Mouse (Mus musculus): ENCODE data around the gene Grin3b. TPM values are rescaled to one million over a fixed set of nuclear protein-coding genes. Genes with fewer than 3 reads are reported as not detected.

Grin3b gene
- polyA plus RNA-seq, 1 experiment from 2014 or later, result 0.32 TPM

DNA sequence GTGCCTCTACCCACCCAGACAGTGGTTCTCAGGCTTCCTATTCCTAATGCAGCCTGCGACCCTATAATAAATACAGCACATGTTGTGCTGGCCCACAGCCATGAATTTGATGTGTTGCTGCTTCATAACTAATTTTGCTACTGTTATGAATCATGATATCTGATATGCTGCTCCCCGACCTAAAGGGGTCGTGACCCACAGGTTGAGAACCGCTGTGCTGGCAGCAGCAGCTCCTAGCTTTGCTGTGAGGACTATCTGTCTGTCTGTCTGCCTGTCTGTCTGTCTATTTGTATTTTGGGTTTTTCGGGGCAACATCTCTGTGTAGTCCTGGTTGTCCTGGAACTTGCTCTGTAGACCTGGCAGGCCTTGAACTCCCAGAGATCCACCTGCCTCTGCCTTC, 53.2 kb downstream of the Grin3b start:
- no peak for ATAC-seq
- H3K27me3 ChIP-seq (replicated peaks; ENCODE audit: insufficient read depth, low read length), result no peaks in the 10 kb centered on the region
- H3K36me3 ChIP-seq (ENCODE audit: insufficient read depth, low read length), result no peaks in the 10 kb centered on the region
- H3K4me2 ChIP-seq (replicated peaks; ENCODE audit: low read depth, low read length), result no peak overlapping the region
- no peak overlapping the region for H3K4me3 ChIP-seq (ENCODE audit: low read depth, low read length)
- WGBS, result 64% methylated on average over 5 of the region's 5 CpGs
- no peak overlapping the region for H3K9ac ChIP-seq (replicated peaks; ENCODE audit: low read depth)
- H3K4me1 ChIP-seq (ENCODE audit: insufficient read depth, low read depth, low read length), result peaks cover 10% of the 10 kb centered on the region; the same call in 1 of the 2 replicates
- no peak for DNase-seq (ENCODE audit: low spot score)
- no peak overlapping the region for H3K27ac ChIP-seq (ENCODE audit: low read length)
- TF ChIP-seq EP300 (IDR thresholded peaks at IDR 0.05) (no peak), CTCF (IDR thresholded peaks at IDR 0.05) (no peak)
- H3K9me3 ChIP-seq (ENCODE audit: low read length), result no peaks in the 10 kb centered on the region

DNA sequence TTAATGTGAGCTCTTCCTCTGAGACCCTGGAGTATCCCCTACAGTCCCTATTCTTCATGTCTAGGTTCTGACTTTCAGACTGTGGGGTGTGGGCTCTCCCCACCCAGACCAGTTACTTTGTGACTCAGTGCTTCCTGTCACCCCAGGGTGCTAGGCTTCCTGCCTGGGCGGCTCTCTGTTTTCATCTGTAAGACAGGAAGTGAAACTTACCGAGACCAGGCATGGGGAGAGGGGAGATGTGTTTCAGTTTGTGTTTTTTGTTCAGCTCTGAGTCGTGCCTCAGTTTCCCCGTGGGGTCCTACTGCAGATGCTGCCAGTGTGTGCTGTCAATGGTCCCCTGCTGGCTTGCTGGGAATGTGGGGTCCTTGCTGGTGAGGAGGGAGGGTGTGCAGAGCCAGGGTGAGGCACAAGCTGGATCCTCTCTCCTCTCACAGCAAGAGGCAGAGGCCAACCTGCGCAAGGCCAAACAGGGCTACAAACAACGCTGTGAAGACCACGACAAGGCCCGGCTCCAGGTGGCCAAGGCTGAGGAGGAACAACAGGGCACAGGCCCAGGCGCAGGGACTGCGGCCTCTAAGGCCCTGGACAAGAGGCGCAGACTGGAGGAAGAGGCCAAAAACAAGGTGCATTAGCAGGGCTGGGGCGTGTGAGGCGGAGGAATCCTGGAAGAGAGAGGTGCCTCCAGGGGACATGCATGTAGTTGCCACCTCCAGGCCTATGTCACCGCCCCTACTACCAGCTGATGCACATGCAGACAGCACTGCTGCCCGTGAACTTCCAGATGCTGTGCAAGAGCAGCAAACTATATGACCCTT, 53.9 kb downstream of the Grin3b start:
- WGBS, result 79% methylated on average over 15 of the region's 15 CpGs
- 0 out of 2 replicates have a peak overlapping the region, but pooled peaks have one; percentile 43 for H3K27ac ChIP-seq (ENCODE audit: low read length)
- no peaks in the 10 kb centered on the region for H3K27me3 ChIP-seq (replicated peaks; ENCODE audit: insufficient read depth, low read length)
- DNase-seq (ENCODE audit: low spot score) (peak; percentile 16), ATAC-seq (no peak)
- no peak overlapping the region for H3K4me3 ChIP-seq (ENCODE audit: low read depth, low read length)
- no peak for TF ChIP-seq CTCF (IDR thresholded peaks at IDR 0.05)
- TF ChIP-seq EP300 (IDR thresholded peaks at IDR 0.05), result no peak
- H3K36me3 ChIP-seq (ENCODE audit: insufficient read depth, low read length), result no peaks in the 10 kb centered on the region
- H3K9ac ChIP-seq (replicated peaks; ENCODE audit: low read depth), result no peak overlapping the region
- H3K9me3 ChIP-seq (ENCODE audit: low read length), result no peaks in the 10 kb centered on the region
- H3K4me2 ChIP-seq (replicated peaks; ENCODE audit: low read depth, low read length), result no peak overlapping the region
- peaks cover 7% of the 10 kb centered on the region; the same call in 1 of the 2 replicates for H3K4me1 ChIP-seq (ENCODE audit: insufficient read depth, low read depth, low read length)

DNA sequence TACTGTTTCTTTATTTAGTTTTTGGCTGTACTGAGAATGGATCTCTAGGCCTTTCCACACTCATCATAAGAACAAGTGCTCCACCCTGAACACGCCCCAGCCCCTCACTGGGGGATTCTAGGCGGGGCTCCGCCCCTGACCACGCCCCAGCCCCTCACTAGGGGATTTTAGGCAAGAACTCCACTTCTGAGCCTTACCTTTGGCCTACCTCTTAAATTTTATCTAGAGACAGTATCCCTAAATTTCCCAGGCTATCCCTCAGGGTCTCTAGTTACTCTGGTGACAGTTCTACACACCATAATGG, 54.5 kb downstream of the Grin3b start:
- H3K36me3 ChIP-seq (ENCODE audit: insufficient read depth, low read length), result no peaks in the 10 kb centered on the region
- H3K4me3 ChIP-seq (ENCODE audit: low read depth, low read length), result no peak overlapping the region
- no peaks in the 10 kb centered on the region for H3K9me3 ChIP-seq (ENCODE audit: low read length)
- H3K9ac ChIP-seq (replicated peaks; ENCODE audit: low read depth), result no peak overlapping the region
- H3K4me2 ChIP-seq (replicated peaks; ENCODE audit: low read depth, low read length), result no peak overlapping the region
- WGBS, result 67% methylated on average over 4 of the region's 4 CpGs
- ATAC-seq (no peak), DNase-seq (ENCODE audit: low spot score) (no peak)
- peaks cover under 1% of the 10 kb centered on the region; the same call in 1 of the 2 replicates for H3K4me1 ChIP-seq (ENCODE audit: insufficient read depth, low read depth, low read length)
- no peaks in the 10 kb centered on the region for H3K27me3 ChIP-seq (replicated peaks; ENCODE audit: insufficient read depth, low read length)
- no peak for TF ChIP-seq EP300 (IDR thresholded peaks at IDR 0.05)
- no peak for TF ChIP-seq CTCF (IDR thresholded peaks at IDR 0.05)
- H3K27ac ChIP-seq (ENCODE audit: low read length), result 0 out of 2 replicates have a peak overlapping the region, but pooled peaks have one; percentile 20

DNA sequence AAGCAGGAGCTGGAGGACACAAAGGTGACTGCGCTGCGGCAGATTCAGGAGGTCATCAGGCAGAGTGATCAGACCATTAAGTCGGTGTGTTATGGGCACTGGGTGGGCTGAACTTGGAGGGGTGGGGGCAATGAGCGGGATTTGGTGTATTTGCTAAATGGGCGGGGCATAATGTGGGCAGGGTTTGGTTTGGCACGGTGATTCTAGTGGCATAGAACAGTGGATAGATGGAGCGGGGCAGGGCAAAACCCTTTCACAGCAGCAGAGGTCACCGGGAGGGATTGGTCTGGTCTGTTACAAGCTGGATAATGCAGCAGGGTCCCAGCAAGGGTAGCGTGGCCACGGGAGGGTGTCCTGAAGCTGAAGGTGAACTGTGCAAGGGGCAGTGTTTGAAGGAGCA, 54.9 kb downstream of the Grin3b start:
- TF ChIP-seq CTCF (IDR thresholded peaks at IDR 0.05), result no peak
- TF ChIP-seq EP300 (IDR thresholded peaks at IDR 0.05), result no peak
- Histone ChIP-seq H3K4me2 (replicated peaks; ENCODE audit: low read depth, low read length) (no peak overlapping the region), H3K4me1 (ENCODE audit: insufficient read depth, low read depth, low read length) (no peaks in the 10 kb centered on the region; the same call in 1 of the 2 replicates), H3K9ac (replicated peaks; ENCODE audit: low read depth) (no peak overlapping the region), H3K36me3 (ENCODE audit: insufficient read depth, low read length) (no peaks in the 10 kb centered on the region), H3K27ac (ENCODE audit: low read length) (0 out of 2 replicates have a peak overlapping the region, but pooled peaks have one; percentile 20), H3K4me3 (ENCODE audit: low read depth, low read length) (no peak overlapping the region), H3K27me3 (replicated peaks; ENCODE audit: insufficient read depth, low read length) (no peaks in the 10 kb centered on the region), H3K9me3 (ENCODE audit: low read length) (no peaks in the 10 kb centered on the region)
- 72% methylated on average over 10 of the region's 10 CpGs for WGBS
- DNase-seq (ENCODE audit: low spot score) (no peak), ATAC-seq (no peak)

DNA sequence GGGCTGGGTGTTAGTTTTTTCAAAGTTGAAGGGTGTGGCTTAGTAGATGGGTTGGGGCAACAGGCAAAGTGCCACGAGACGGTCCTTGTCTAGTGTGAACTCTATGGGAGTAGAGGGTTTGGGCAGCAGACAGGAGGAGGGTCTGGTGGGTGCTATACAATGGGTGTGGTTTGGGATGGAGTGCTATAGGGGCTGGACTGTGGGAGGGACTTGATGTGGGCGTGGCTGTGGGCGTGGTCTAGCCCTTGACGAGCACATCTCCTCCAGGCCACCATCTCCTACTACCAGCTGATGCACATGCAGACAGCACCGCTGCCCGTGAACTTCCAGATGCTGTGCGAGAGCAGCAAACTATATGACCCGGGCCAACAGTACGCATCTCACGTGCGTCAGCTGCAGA, 55.4 kb downstream of the Grin3b start:
- Histone ChIP-seq H3K9me3 (ENCODE audit: low read length) (no peaks in the 10 kb centered on the region), H3K4me2 (replicated peaks; ENCODE audit: low read depth, low read length) (no peak overlapping the region), H3K4me1 (ENCODE audit: insufficient read depth, low read depth, low read length) (no peaks in the 10 kb centered on the region), H3K4me3 (ENCODE audit: low read depth, low read length) (no peak overlapping the region), H3K9ac (replicated peaks; ENCODE audit: low read depth) (no peak overlapping the region), H3K27me3 (replicated peaks; ENCODE audit: insufficient read depth, low read length) (no peaks in the 10 kb centered on the region), H3K36me3 (ENCODE audit: insufficient read depth, low read length) (no peaks in the 10 kb centered on the region), H3K27ac (ENCODE audit: low read length) (no peak overlapping the region)
- TF ChIP-seq EP300 (IDR thresholded peaks at IDR 0.05) (no peak), CTCF (IDR thresholded peaks at IDR 0.05) (no peak)
- ATAC-seq (peak; percentile 43), DNase-seq (ENCODE audit: low spot score) (peak; percentile 35)
- WGBS, result 57% methylated on average over 12 of the region's 12 CpGs

Other genes with a start within 250 kb of the Grin3b start
- gene Polrmt, start 224.1 kb upstream of the Grin3b start, polyA plus RNA-seq (2015; fragmentation: Nextera tagmentation; extraction: Ambion mirVana), result 17.4 and 22.4 TPM in 2 replicates
- 0.18 TPM in 1 of 2 replicates, not detected in the other for gene Fgf22, start 215.6 kb upstream of the Grin3b start, polyA plus RNA-seq (2015; fragmentation: Nextera tagmentation; extraction: Ambion mirVana)
- gene Rnf126, start 203.8 kb upstream of the Grin3b start, polyA plus RNA-seq (2015; fragmentation: Nextera tagmentation; extraction: Ambion mirVana), result 40.5 and 45.9 TPM in 2 replicates
- gene Fstl3, start 193.4 kb upstream of the Grin3b start, polyA plus RNA-seq (2015; fragmentation: Nextera tagmentation; extraction: Ambion mirVana), result 38.6 and 39.9 TPM in 2 replicates
- 0.11 and 0.31 TPM in 2 replicates for gene Prss57, start 179.8 kb upstream of the Grin3b start, polyA plus RNA-seq (2015; fragmentation: Nextera tagmentation; extraction: Ambion mirVana)
- 29.6 and 30.8 TPM in 2 replicates for gene Palm, start 177.1 kb upstream of the Grin3b start, polyA plus RNA-seq (2015; fragmentation: Nextera tagmentation; extraction: Ambion mirVana)
- 10.5 and 10.6 TPM in 2 replicates for gene Misp, start 149.7 kb upstream of the Grin3b start, polyA plus RNA-seq (2015; fragmentation: Nextera tagmentation; extraction: Ambion mirVana)
- 107 and 109 TPM in 2 replicates for gene Ptbp1, start 116.3 kb upstream of the Grin3b start, polyA plus RNA-seq (2015; fragmentation: Nextera tagmentation; extraction: Ambion mirVana)
- gene Prtn3, start 96.2 kb upstream of the Grin3b start, polyA plus RNA-seq (2015; fragmentation: Nextera tagmentation; extraction: Ambion mirVana), result 2.2 and 2.4 TPM in 2 replicates
- 3.9 and 4.8 TPM in 2 replicates for gene Plppr3, start 96.1 kb upstream of the Grin3b start, polyA plus RNA-seq (2015; fragmentation: Nextera tagmentation; extraction: Ambion mirVana)
- 0.92 TPM in 1 of 2 replicates, not detected in the other for gene Elane, start 84.5 kb upstream of the Grin3b start, polyA plus RNA-seq (2015; fragmentation: Nextera tagmentation; extraction: Ambion mirVana)
- not detected in 2 replicates for gene Cfd, start 79.9 kb upstream of the Grin3b start, polyA plus RNA-seq (2015; fragmentation: Nextera tagmentation; extraction: Ambion mirVana)
- 32.0 and 32.8 TPM in 2 replicates for gene Med16, start 61.8 kb upstream of the Grin3b start, polyA plus RNA-seq (2015; fragmentation: Nextera tagmentation; extraction: Ambion mirVana)
- not detected in 2 replicates for gene Gm26602, start 59.9 kb upstream of the Grin3b start, polyA plus RNA-seq (2015; fragmentation: Nextera tagmentation; extraction: Ambion mirVana)
- 1.6 and 1.7 TPM in 2 replicates for gene Kiss1r, start 53.7 kb upstream of the Grin3b start, polyA plus RNA-seq (2015; fragmentation: Nextera tagmentation; extraction: Ambion mirVana)
- 123 and 129 TPM in 2 replicates for gene R3hdm4, start 49.5 kb upstream of the Grin3b start, polyA plus RNA-seq (2015; fragmentation: Nextera tagmentation; extraction: Ambion mirVana)
- gene Arid3a, start 43.7 kb upstream of the Grin3b start, polyA plus RNA-seq (2015; fragmentation: Nextera tagmentation; extraction: Ambion mirVana), result 4.8 and 7.1 TPM in 2 replicates
- 32.8 and 44.2 TPM in 2 replicates for gene Wdr18, start 10.6 kb upstream of the Grin3b start, polyA plus RNA-seq (2015; fragmentation: Nextera tagmentation; extraction: Ambion mirVana)
- gene Tmem259, start 13.6 kb downstream of the Grin3b start, polyA plus RNA-seq (2015; fragmentation: Nextera tagmentation; extraction: Ambion mirVana), result 26.7 and 27.6 TPM in 2 replicates
- gene Cnn2, start 17.9 kb downstream of the Grin3b start, polyA plus RNA-seq (2015; fragmentation: Nextera tagmentation; extraction: Ambion mirVana), result 483 and 567 TPM in 2 replicates
- 5.5 and 6.5 TPM in 2 replicates for gene Abca7, start 25.8 kb downstream of the Grin3b start, polyA plus RNA-seq (2015; fragmentation: Nextera tagmentation; extraction: Ambion mirVana)
- gene Arhgap45, start 45.9 kb downstream of the Grin3b start, polyA plus RNA-seq (2015; fragmentation: Nextera tagmentation; extraction: Ambion mirVana), result 20.1 and 22.2 TPM in 2 replicates
- 178 and 202 TPM in 2 replicates for gene Polr2e, start 69.1 kb downstream of the Grin3b start, polyA plus RNA-seq (2015; fragmentation: Nextera tagmentation; extraction: Ambion mirVana)
- gene Gpx4, start 76.5 kb downstream of the Grin3b start, polyA plus RNA-seq (2015; fragmentation: Nextera tagmentation; extraction: Ambion mirVana), result 1,058 and 1,082 TPM in 2 replicates
- 17.5 and 26.4 TPM in 2 replicates for gene Sbno2, start 134.9 kb downstream of the Grin3b start, polyA plus RNA-seq (2015; fragmentation: Nextera tagmentation; extraction: Ambion mirVana)
- 19.0 and 19.8 TPM in 2 replicates for gene Stk11, start 145.1 kb downstream of the Grin3b start, polyA plus RNA-seq (2015; fragmentation: Nextera tagmentation; extraction: Ambion mirVana)
- gene Atp5d, start 167.9 kb downstream of the Grin3b start, polyA plus RNA-seq (2015; fragmentation: Nextera tagmentation; extraction: Ambion mirVana), result 463 and 491 TPM in 2 replicates
- 5.1 and 5.5 TPM in 2 replicates for gene Cbarp, start 170.1 kb downstream of the Grin3b start, polyA plus RNA-seq (2015; fragmentation: Nextera tagmentation; extraction: Ambion mirVana)
- 13.2 and 14.2 TPM in 2 replicates for gene Midn, start 177.6 kb downstream of the Grin3b start, polyA plus RNA-seq (2015; fragmentation: Nextera tagmentation; extraction: Ambion mirVana)
- gene Cirbp, start 195.3 kb downstream of the Grin3b start, polyA plus RNA-seq (2015; fragmentation: Nextera tagmentation; extraction: Ambion mirVana), result 203 and 305 TPM in 2 replicates
- gene 1600002K03Rik, start 202.2 kb downstream of the Grin3b start, polyA plus RNA-seq (2015; fragmentation: Nextera tagmentation; extraction: Ambion mirVana), result 10.4 and 11.7 TPM in 2 replicates
- gene Efna2, start 208.8 kb downstream of the Grin3b start, polyA plus RNA-seq (2015; fragmentation: Nextera tagmentation; extraction: Ambion mirVana), result 5.1 and 6.9 TPM in 2 replicates

Data from lung, postnatal 0 days (tissue).